29 mouse cellular contexts compared by ENCODE assay signal in the genomic region with DNA sequence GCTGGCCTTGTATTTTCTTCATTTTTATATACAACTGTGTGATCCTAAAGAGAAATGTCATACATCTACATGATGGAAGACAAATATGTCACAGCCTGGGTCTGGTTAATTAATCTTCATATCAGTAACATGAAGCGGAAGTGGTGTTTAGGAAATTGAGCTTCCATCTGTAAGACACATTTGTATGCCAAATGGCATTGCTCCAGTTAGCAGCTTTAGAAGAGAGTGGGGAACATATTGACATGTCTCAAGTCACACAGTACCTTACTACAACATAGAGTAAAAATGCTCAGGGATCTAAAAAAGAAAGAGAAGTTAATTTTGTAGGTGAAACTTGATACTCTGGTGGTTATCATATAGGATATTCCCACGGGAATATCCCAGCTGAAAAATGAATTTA.
A peak's percentile ranks its signal among the peaks of the same experiment; 100 is the strongest.
DNase-seq lines count a peak whose midpoint lies in the region; ATAC-seq and TF ChIP-seq lines count a peak whose summit lies in the region.
"Had no signal": no experiment of that assay in that cellular context is flagged by ENCODE, and none has a peak within 500 bp of the region (broad histone marks: within the 10 kb centered on the region; RNA-seq: fewer than 3 reads in every experiment).

No protein-coding gene starts in this region.

- no peak overlapping the region for H3K9ac ChIP-seq in forebrain, embryonic 13.5 days
- no peak overlapping the region for H3K9ac ChIP-seq in forebrain, embryonic 11.5 days (ENCODE audit: low read length)
- H3K9ac ChIP-seq: heart, embryonic 13.5 days; intestine, embryonic 15.5 days; limb, embryonic 12.5 days; liver, embryonic 15.5 days; lung, embryonic 15.5 days; midbrain, embryonic 13.5 days had no signal

- no peaks in the 10 kb centered on the region for H3K36me3 ChIP-seq in forebrain, embryonic 13.5 days (ENCODE audit: poor library complexity, severe bottlenecking)
- no peaks in the 10 kb centered on the region for H3K36me3 ChIP-seq in forebrain, embryonic 11.5 days (ENCODE audit: control insufficient read depth, insufficient read depth, low read length)
- H3K36me3 ChIP-seq: heart, embryonic 13.5 days; hindbrain, embryonic 10.5 days; intestine, embryonic 15.5 days; limb, embryonic 12.5 days; liver, embryonic 15.5 days; lung, embryonic 15.5 days; midbrain, embryonic 13.5 days had no signal

- WGBS in forebrain, embryonic 13.5 days = 75% methylated on average over 2 of the region's 2 CpGs
- 82% methylated on average over 2 of the region's 2 CpGs for WGBS in forebrain, embryonic 11.5 days

- TF ChIP-seq CTCF in layer of hippocampus, adult 2 months (conservative IDR thresholded peaks at IDR 0.05) = no peak

- peaks cover 5% of the 10 kb centered on the region; the same call in 1 of the 2 replicates for H3K4me1 ChIP-seq in forebrain, embryonic 13.5 days
- no peaks in the 10 kb centered on the region; the same call in 1 of the 2 replicates for H3K4me1 ChIP-seq in forebrain, embryonic 11.5 days (replicated peaks; ENCODE audit: control insufficient read depth, insufficient read depth, low read length)
- H3K4me1 ChIP-seq: heart, embryonic 13.5 days; hindbrain, embryonic 10.5 days; intestine, embryonic 15.5 days; limb, embryonic 12.5 days; liver, embryonic 15.5 days; lung, embryonic 15.5 days; megakaryocyte, embryonic 14.5 days; midbrain, embryonic 13.5 days had no signal

- H3K4me3 ChIP-seq in forebrain, embryonic 13.5 days = no peak overlapping the region
- H3K4me3 ChIP-seq in forebrain, embryonic 11.5 days (ENCODE audit: low read depth, low read length) = no peak overlapping the region
- no peak overlapping the region for H3K4me3 ChIP-seq in layer of hippocampus, adult 2 months
- H3K4me3 ChIP-seq: heart, embryonic 13.5 days; hindbrain, embryonic 10.5 days; intestine, embryonic 15.5 days; limb, embryonic 12.5 days; liver, embryonic 15.5 days; lung, embryonic 15.5 days; megakaryocyte, embryonic 14.5 days; midbrain, embryonic 13.5 days had no signal

- no peak overlapping the region for H3K4me2 ChIP-seq in forebrain, embryonic 13.5 days
- H3K4me2 ChIP-seq in forebrain, embryonic 11.5 days (ENCODE audit: low read depth, low read length, severe bottlenecking) = no peak overlapping the region
- H3K4me2 ChIP-seq: heart, embryonic 13.5 days; intestine, embryonic 15.5 days; limb, embryonic 12.5 days; liver, embryonic 15.5 days; lung, embryonic 15.5 days; midbrain, embryonic 13.5 days had no signal

- no peak overlapping the region for H3K27ac ChIP-seq in forebrain, embryonic 13.5 days
- no peak overlapping the region for H3K27ac ChIP-seq in forebrain, embryonic 11.5 days (ENCODE audit: low read depth, low read length)
- no peak overlapping the region for H3K27ac ChIP-seq in layer of hippocampus, adult 2 months
- H3K27ac ChIP-seq: heart, embryonic 13.5 days; hindbrain, embryonic 10.5 days; intestine, embryonic 15.5 days; kidney, postnatal 0 days; limb, embryonic 12.5 days; liver, embryonic 15.5 days; lung, embryonic 15.5 days; midbrain, embryonic 13.5 days had no signal

- H3K27me3 ChIP-seq in forebrain, embryonic 13.5 days = no peaks in the 10 kb centered on the region
- H3K27me3 ChIP-seq in forebrain, embryonic 11.5 days (ENCODE audit: control insufficient read depth, insufficient read depth, low read length) = no peaks in the 10 kb centered on the region
- H3K27me3 ChIP-seq: CH12.LX; heart, embryonic 13.5 days; intestine, embryonic 15.5 days; limb, embryonic 12.5 days; liver, embryonic 15.5 days; lung, embryonic 15.5 days; megakaryocyte, embryonic 14.5 days; midbrain, embryonic 13.5 days had no signal

- peak; percentile 72; the same call in 1 of the 2 replicates for ATAC-seq in forebrain, embryonic 13.5 days
- no peak for ATAC-seq in forebrain, embryonic 11.5 days (replicated peaks; ENCODE audit: low FRiP score)
- ATAC-seq: activated CD4-positive, CD25-positive, alpha-beta regulatory T cell, adult 4 months; hindbrain, embryonic 16.5 days; intestine, embryonic 15.5 days; midbrain, embryonic 13.5 days had no signal

- H3K9me3 ChIP-seq in forebrain, embryonic 13.5 days (replicated peaks) = no peaks in the 10 kb centered on the region
- no peaks in the 10 kb centered on the region for H3K9me3 ChIP-seq in forebrain, embryonic 11.5 days (ENCODE audit: control insufficient read depth, low read length)
- H3K9me3 ChIP-seq: heart, embryonic 13.5 days; hindbrain, embryonic 10.5 days; intestine, embryonic 15.5 days; limb, embryonic 12.5 days; liver, embryonic 15.5 days; lung, embryonic 15.5 days; megakaryocyte, embryonic 14.5 days; midbrain, embryonic 13.5 days had no signal

- peak; percentile 39 for DNase-seq in cerebellum, adult 9-10 months
- no peak for DNase-seq in cerebellum, adult 11-12 months
- no peak for DNase-seq in forebrain, embryonic 11.5 days (ENCODE audit: low spot score)
- DNase-seq in layer of hippocampus, adult 9-11 months = peak; percentile 14
- no peak for DNase-seq in layer of hippocampus, adult 2 months (ENCODE audit: low spot score in 2 of 2)
- peak; percentile 40 for DNase-seq in brain, embryonic 18.5 days (ENCODE audit: low read depth, low spot score)
- no peak for DNase-seq in thymus, postnatal 14 days
- DNase-seq: adrenal gland, adult 2 months; adrenal gland, postnatal 36 days; gastrocnemius, postnatal 10 days; heart, postnatal 10 days; kidney, adult 8-10 months; kidney, postnatal 4 days; lung, postnatal 36 days; retina, postnatal 1 day; right cerebral cortex, postnatal 14 days had no signal

Comparison
In these comparisons a context has a peak if more than half of its experiments do, and no peak if none do; other contexts are left out.
1. DNase-seq: peak in cerebellum, adult 9-10 months (single experiment), layer of hippocampus, adult 9-11 months (single experiment) and brain, embryonic 18.5 days (single experiment); none in cerebellum, adult 11-12 months (single experiment), forebrain, embryonic 11.5 days (single experiment), layer of hippocampus, adult 2 months (0 of 2) and thymus, postnatal 14 days (single experiment).